Mouse (Mus musculus): ENCODE data around the gene Olfr895. TPM values are rescaled to one million over a fixed set of nuclear protein-coding genes. Genes with fewer than 3 reads are reported as not detected.

Gene Olfr895
- polyA plus RNA-seq (2015; fragmentation: Nextera tagmentation; extraction: Ambion mirVana) = not detected in 2 replicates

- ATAC-seq (replicated peaks; ENCODE audit: insufficient number of reproducible peaks, insufficient read depth, low FRiP score, low read depth) = no peak
- Histone ChIP-seq H3K4me3 (no peak within 1 kb of the TSS), H3K9me3 (replicated peaks) (no peaks in the 10 kb centered on the region), H3K4me1 (replicated peaks) (no peaks in the 10 kb centered on the region), H3K4me2 (no peak within 1 kb of the TSS), H3K36me3 (no peaks in the 10 kb centered on the region), H3K27ac (no peak within 1 kb of the TSS), H3K27me3 (no peaks in the 10 kb centered on the region), H3K9ac (no peak within 1 kb of the TSS)
Measured at GRCm38 (mm10) chr9:38267551-38267950, at the start of gene Olfr895. TSS of gene Olfr895 (plus strand) at chr9:38267851.

GRCm38 (mm10) chr9:38252474-38252873 is 15.2 kb upstream of the Olfr895 start, which contains the start of gene Olfr143:
TSS of gene Olfr143 (plus strand) at chr9:38252774.
- Histone ChIP-seq H3K9ac (no peak within 1 kb of the TSS), H3K27ac (no peak within 1 kb of the TSS), H3K4me2 (no peak within 1 kb of the TSS), H3K4me3 (no peak within 1 kb of the TSS), H3K36me3 (no peaks in the 10 kb centered on the region), H3K9me3 (replicated peaks) (no peaks in the 10 kb centered on the region), H3K4me1 (replicated peaks) (no peaks in the 10 kb centered on the region), H3K27me3 (no peaks in the 10 kb centered on the region)
- ATAC-seq (replicated peaks; ENCODE audit: insufficient number of reproducible peaks, insufficient read depth, low FRiP score, low read depth) = no peak

GRCm38 (mm10) chr9:38290807-38291206 is 23.2 kb downstream of the Olfr895 start, which contains the start of gene Olfr896-ps1:
TSS of gene Olfr896-ps1 (plus strand) at chr9:38291107.
- Histone ChIP-seq H3K4me1 (replicated peaks) (no peaks in the 10 kb centered on the region), H3K27ac (no peak within 1 kb of the TSS), H3K27me3 (no peaks in the 10 kb centered on the region), H3K9ac (no peak within 1 kb of the TSS), H3K4me2 (no peak within 1 kb of the TSS), H3K36me3 (no peaks in the 10 kb centered on the region), H3K4me3 (no peak within 1 kb of the TSS), H3K9me3 (replicated peaks) (no peaks in the 10 kb centered on the region)
- ATAC-seq (replicated peaks; ENCODE audit: insufficient number of reproducible peaks, insufficient read depth, low FRiP score, low read depth) = no peak
- 77% methylated on average over 1 of the region's 1 CpGs for WGBS

Other genes starting within 250 kb of the Olfr895 start
- not detected in 2 replicates for gene Olfr883, start 242.0 kb upstream of the Olfr895 start, polyA plus RNA-seq (2015; fragmentation: Nextera tagmentation; extraction: Ambion mirVana)
- not detected in 2 replicates for gene Olfr884, start 221.3 kb upstream of the Olfr895 start, polyA plus RNA-seq (2015; fragmentation: Nextera tagmentation; extraction: Ambion mirVana)
- gene Olfr885, start 206.5 kb upstream of the Olfr895 start, polyA plus RNA-seq (2015; fragmentation: Nextera tagmentation; extraction: Ambion mirVana) = not detected in 2 replicates
- gene Olfr887, start 183.8 kb upstream of the Olfr895 start, polyA plus RNA-seq (2015; fragmentation: Nextera tagmentation; extraction: Ambion mirVana) = not detected in 2 replicates
- gene Olfr888, start 159.7 kb upstream of the Olfr895 start, polyA plus RNA-seq (2015; fragmentation: Nextera tagmentation; extraction: Ambion mirVana) = not detected in 2 replicates
- 0.03 TPM in 1 of 2 replicates, not detected in the other for gene Olfr889, start 152.7 kb upstream of the Olfr895 start, polyA plus RNA-seq (2015; fragmentation: Nextera tagmentation; extraction: Ambion mirVana)
- gene Olfr890, start 125.3 kb upstream of the Olfr895 start, polyA plus RNA-seq (2015; fragmentation: Nextera tagmentation; extraction: Ambion mirVana) = not detected in 2 replicates
- not detected in 2 replicates for gene Olfr891, start 87.0 kb upstream of the Olfr895 start, polyA plus RNA-seq (2015; fragmentation: Nextera tagmentation; extraction: Ambion mirVana)
- not detected in 2 replicates for gene Olfr893, start 59.5 kb upstream of the Olfr895 start, polyA plus RNA-seq (2015; fragmentation: Nextera tagmentation; extraction: Ambion mirVana)
- not detected in 2 replicates for gene Olfr894, start 49.8 kb upstream of the Olfr895 start, polyA plus RNA-seq (2015; fragmentation: Nextera tagmentation; extraction: Ambion mirVana)
- gene Olfr143, start 15.1 kb upstream of the Olfr895 start, polyA plus RNA-seq (2015; fragmentation: Nextera tagmentation; extraction: Ambion mirVana) = not detected in 2 replicates
- not detected in 2 replicates for gene Olfr896-ps1, start 23.3 kb downstream of the Olfr895 start, polyA plus RNA-seq (2015; fragmentation: Nextera tagmentation; extraction: Ambion mirVana)
- gene Olfr25, start 61.2 kb downstream of the Olfr895 start, polyA plus RNA-seq (2015; fragmentation: Nextera tagmentation; extraction: Ambion mirVana) = not detected in 2 replicates
- not detected in 2 replicates for gene Olfr898, start 80.6 kb downstream of the Olfr895 start, polyA plus RNA-seq (2015; fragmentation: Nextera tagmentation; extraction: Ambion mirVana)
- not detected in 2 replicates for gene Olfr250, start 99.0 kb downstream of the Olfr895 start, polyA plus RNA-seq (2015; fragmentation: Nextera tagmentation; extraction: Ambion mirVana)
- gene Olfr251, start 109.2 kb downstream of the Olfr895 start, polyA plus RNA-seq (2015; fragmentation: Nextera tagmentation; extraction: Ambion mirVana) = not detected in 2 replicates
- gene Olfr147, start 133.8 kb downstream of the Olfr895 start, polyA plus RNA-seq (2015; fragmentation: Nextera tagmentation; extraction: Ambion mirVana) = not detected in 2 replicates
- not detected in 2 replicates for gene Olfr901, start 161.6 kb downstream of the Olfr895 start, polyA plus RNA-seq (2015; fragmentation: Nextera tagmentation; extraction: Ambion mirVana)
- not detected in 2 replicates for gene Olfr902, start 179.8 kb downstream of the Olfr895 start, polyA plus RNA-seq (2015; fragmentation: Nextera tagmentation; extraction: Ambion mirVana)
- not detected in 2 replicates for gene Olfr904, start 195.3 kb downstream of the Olfr895 start, polyA plus RNA-seq (2015; fragmentation: Nextera tagmentation; extraction: Ambion mirVana)
- gene Olfr905, start 203.3 kb downstream of the Olfr895 start, polyA plus RNA-seq (2015; fragmentation: Nextera tagmentation; extraction: Ambion mirVana) = not detected in 2 replicates
- gene Olfr906, start 219.2 kb downstream of the Olfr895 start, polyA plus RNA-seq (2015; fragmentation: Nextera tagmentation; extraction: Ambion mirVana) = not detected in 2 replicates
- not detected in 2 replicates for gene Olfr907, start 227.9 kb downstream of the Olfr895 start, polyA plus RNA-seq (2015; fragmentation: Nextera tagmentation; extraction: Ambion mirVana)